Mouse (Mus musculus) lung, postnatal 0 days (tissue): Measurements from ENCODE around the gene Emilin2.

Experiments used
- CTCF ChIP-seq: IDR thresholded peaks from 2 replicates; pipeline ENCODE4 v1.5.1; 2016; ENCODE audit warnings: antibody characterized with exemption, mild to moderate bottlenecking
- EP300 ChIP-seq: IDR thresholded peaks from 2 replicates; pipeline ENCODE4 v1.6.1; 2016; ENCODE audit warnings: antibody characterized with exemption, mild to moderate bottlenecking, control low read depth

GRCm38 (mm10) chr17:71221383-71221782 is 90.4 kb downstream of the Emilin2 start:
- no peak for TF ChIP-seq CTCF
- no peak for TF ChIP-seq EP300
